Mouse (Mus musculus) ES-Bruce4 (cell line): ENCODE measurements around the gene Slc16a14. TPM values are rescaled to one million over a fixed set of nuclear protein-coding genes. Genes with fewer than 3 reads are reported as not detected.

ENCODE experiments used
- H3K27ac ChIP-seq: 2 replicates; pipeline ENCODE4 v1.5.1; 2012; ENCODE audit warnings: low read length, inconsistent platforms; ENCODE audit not compliant: insufficient read depth
- H3K27me3 ChIP-seq: 2 replicates; pipeline ENCODE4 v1.6.1; 2012; ENCODE audit warnings: mild to moderate bottlenecking, low read length, inconsistent platforms; ENCODE audit not compliant: control insufficient read depth, poor library complexity, insufficient read depth, severe bottlenecking
- H3K36me3 ChIP-seq: 2 replicates; pipeline ENCODE4 v1.6.1; 2012; ENCODE audit warnings: inconsistent platforms, mild to moderate bottlenecking, low read length, moderate library complexity; ENCODE audit not compliant: control insufficient read depth, poor library complexity, insufficient read depth, severe bottlenecking
- H3K4me1 ChIP-seq: one replicate; pipeline ENCODE4 v1.8.1; 2011; ENCODE audit warnings: low read length; ENCODE audit not compliant: control insufficient read depth, insufficient read depth
- H3K4me3 ChIP-seq: 2 replicates; pipeline ENCODE4 v1.5.1; 2011; ENCODE audit warnings: low read depth, mild to moderate bottlenecking, low read length
- H3K9ac ChIP-seq: 2 replicates; pipeline ENCODE4 v1.6.1; 2012; ENCODE audit warnings: low read depth, mild to moderate bottlenecking, inconsistent platforms; ENCODE audit not compliant: poor library complexity, severe bottlenecking
- H3K9me3 ChIP-seq: replicated peaks from 2 replicates; pipeline ENCODE4 v1.6.1; 2012; ENCODE audit warnings: mild to moderate bottlenecking, low read length, inconsistent platforms; ENCODE audit not compliant: control insufficient read depth, poor library complexity, insufficient read depth, severe bottlenecking
- CTCF ChIP-seq: IDR thresholded peaks from one replicate; pipeline ENCODE4 v1.8.1; 2011; ENCODE audit warnings: low read depth, low read length
- EP300 ChIP-seq: IDR thresholded peaks from 2 replicates; pipeline ENCODE4 v1.6.1; 2011; ENCODE audit warnings: low read depth, low read length; ENCODE audit not compliant: insufficient read depth
- POLR2A ChIP-seq: IDR thresholded peaks from one replicate; pipeline ENCODE4 v1.8.1; 2011; ENCODE audit warnings: low read length; ENCODE audit not compliant: insufficient read depth
- polyA plus RNA-seq: library from polyadenylated mRNA; stranded (reverse); fragments of >200 nt; gene quantifications from 2 replicates; pipeline ENCODE4 v1.2.4, GENCODE M21; 2011; ENCODE audit warnings: low read depth; ENCODE audit not compliant: missing spikeins, insufficient read depth, insufficient read length

Gene Slc16a14
- polyA plus RNA-seq, 1 experiment, result 0.54 TPM

DNA sequence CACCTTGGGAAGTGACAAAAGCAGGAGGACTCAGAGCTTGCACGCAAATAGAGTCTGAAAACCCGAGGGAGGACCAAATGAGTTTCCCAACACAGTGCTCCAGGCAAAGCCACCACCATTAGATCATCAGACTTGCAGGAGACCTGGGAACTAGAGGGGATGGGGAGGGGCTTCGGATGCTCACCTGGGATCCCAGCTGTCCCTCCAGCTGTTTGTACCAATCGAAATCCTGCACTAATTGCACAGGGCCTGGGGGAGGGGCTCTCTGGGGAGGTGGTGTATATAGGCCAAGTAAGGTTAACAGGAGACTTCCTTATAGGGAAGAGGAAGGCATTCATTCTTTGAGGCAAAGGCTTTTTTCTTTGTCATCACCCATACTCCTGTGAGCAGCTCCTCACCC, 66.1 kb downstream of the Slc16a14 start:
- H3K4me1 ChIP-seq, result peaks cover 6% of the 10 kb centered on the region
- H3K9ac ChIP-seq, result peak overlapping the region; percentile 41
- H3K27me3 ChIP-seq, result no peaks in the 10 kb centered on the region
- H3K9me3 ChIP-seq, result no peaks in the 10 kb centered on the region
- peak overlapping the region; percentile 61 for H3K4me3 ChIP-seq
- H3K36me3 ChIP-seq, result no peaks in the 10 kb centered on the region
- H3K27ac ChIP-seq, result peak overlapping the region; percentile 97
- TF ChIP-seq POLR2A (no peak), CTCF (no peak), EP300 (peak; percentile 88)

DNA sequence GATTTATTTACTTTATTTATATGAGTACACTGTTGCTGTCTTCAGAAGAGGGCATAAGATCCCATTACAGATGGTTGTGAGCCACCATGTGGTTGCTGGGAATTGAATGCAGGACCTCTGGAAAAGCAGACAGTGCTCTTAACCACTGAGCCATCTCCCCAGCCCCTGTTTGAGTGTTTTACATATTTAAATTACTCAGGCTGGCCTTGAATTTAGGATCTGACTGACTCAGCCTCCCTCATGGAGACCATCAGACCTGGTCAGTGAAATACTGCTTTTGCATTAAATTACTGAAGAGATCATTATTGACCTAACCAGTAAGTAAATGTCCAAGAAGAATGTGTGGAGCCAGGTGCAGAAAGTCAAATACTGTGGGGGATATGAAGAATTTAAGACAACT, 66.6 kb downstream of the Slc16a14 start:
- peak overlapping the region; percentile 97 for H3K27ac ChIP-seq
- H3K4me3 ChIP-seq, result no peak overlapping the region
- H3K36me3 ChIP-seq, result no peaks in the 10 kb centered on the region
- no peaks in the 10 kb centered on the region for H3K9me3 ChIP-seq
- H3K9ac ChIP-seq, result no peak overlapping the region
- no peaks in the 10 kb centered on the region for H3K27me3 ChIP-seq
- TF ChIP-seq CTCF (no peak), EP300 (no peak), POLR2A (no peak)
- peaks cover 5% of the 10 kb centered on the region for H3K4me1 ChIP-seq

DNA sequence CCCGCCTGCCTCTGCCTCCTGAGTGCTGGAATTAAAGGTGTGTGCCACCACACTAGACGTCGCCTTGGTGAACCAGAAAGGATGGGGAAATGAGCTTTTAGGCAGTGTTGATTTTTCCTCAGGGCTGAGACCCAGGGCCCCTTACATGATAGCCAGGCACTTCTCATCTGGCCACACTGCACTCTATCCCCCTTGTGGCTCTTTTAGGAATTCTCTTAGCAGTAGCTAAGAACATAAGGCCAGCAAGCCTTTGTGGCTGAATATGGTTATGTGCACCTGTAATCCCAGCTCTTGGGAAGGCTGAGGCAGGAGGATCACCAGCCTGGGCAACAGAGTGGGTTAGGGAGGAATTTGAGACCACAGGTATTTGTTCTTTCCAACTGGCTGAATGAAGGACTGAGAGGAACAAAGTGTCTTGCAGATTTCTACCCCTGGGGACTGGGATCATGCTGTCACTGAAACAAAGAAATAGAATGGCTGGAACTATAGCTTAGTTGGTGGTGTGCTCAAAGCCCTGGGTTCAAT, 68.2 kb downstream of the Slc16a14 start:
- H3K9me3 ChIP-seq, result no peaks in the 10 kb centered on the region
- peak overlapping the region; percentile 97 for H3K27ac ChIP-seq
- peak overlapping the region; percentile 55; the same call in 1 of the 2 replicates for H3K9ac ChIP-seq
- peaks cover 9% of the 10 kb centered on the region for H3K4me1 ChIP-seq
- H3K36me3 ChIP-seq, result no peaks in the 10 kb centered on the region
- TF ChIP-seq POLR2A, result no peak
- 0 out of 2 replicates have a peak, but pooled peaks have one; percentile 25 for TF ChIP-seq EP300
- no peaks in the 10 kb centered on the region for H3K27me3 ChIP-seq
- H3K4me3 ChIP-seq, result no peak overlapping the region

DNA sequence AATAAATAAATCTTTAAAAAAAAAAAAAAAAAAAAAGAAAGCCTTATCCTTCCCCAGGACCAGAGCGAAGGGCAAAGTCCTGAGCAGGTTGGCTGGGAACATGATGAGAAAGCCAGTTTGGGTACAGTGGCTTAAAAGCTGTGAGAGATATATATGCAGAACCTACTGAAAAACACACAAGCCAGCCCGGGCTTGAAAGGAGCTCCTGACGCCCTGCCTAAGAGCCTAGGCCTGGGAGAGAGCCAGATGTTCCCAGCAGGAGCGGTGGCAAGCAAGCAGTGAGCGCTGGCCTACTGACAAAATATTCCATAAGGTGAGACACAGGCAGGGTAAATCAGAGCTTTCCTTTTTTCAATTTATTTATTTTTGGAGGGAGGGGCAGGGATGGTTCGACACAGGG, 68.7 kb downstream of the Slc16a14 start:
- H3K36me3 ChIP-seq, result no peaks in the 10 kb centered on the region
- no peaks in the 10 kb centered on the region for H3K27me3 ChIP-seq
- no peak for TF ChIP-seq POLR2A
- no peak for TF ChIP-seq EP300
- TF ChIP-seq CTCF, result no peak
- peaks cover 9% of the 10 kb centered on the region for H3K4me1 ChIP-seq
- peak overlapping the region; percentile 55; the same call in 1 of the 2 replicates for H3K9ac ChIP-seq
- no peak overlapping the region for H3K4me3 ChIP-seq
- H3K27ac ChIP-seq, result peak overlapping the region; percentile 97
- no peaks in the 10 kb centered on the region for H3K9me3 ChIP-seq

DNA sequence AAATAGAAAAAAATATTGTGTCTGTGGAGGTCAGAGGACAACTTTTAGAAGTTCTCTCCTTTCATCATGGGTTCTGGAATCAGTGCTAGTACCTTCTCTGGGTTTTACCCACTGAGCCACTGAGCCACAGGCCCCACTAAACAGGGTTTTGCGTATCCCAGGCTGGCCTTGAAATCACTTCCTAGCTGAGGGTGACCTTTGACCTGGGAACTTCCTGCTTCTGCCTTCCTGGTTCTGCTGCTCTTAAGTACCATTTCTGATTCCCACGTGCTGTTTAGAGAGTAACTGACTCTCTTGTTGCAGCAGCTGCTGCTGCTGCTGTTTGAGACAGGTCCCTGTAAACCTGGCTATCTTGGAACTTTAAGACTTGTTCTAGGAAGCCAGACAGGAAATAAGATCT, 70.3 kb downstream of the Slc16a14 start:
- no peak overlapping the region for H3K4me3 ChIP-seq
- H3K36me3 ChIP-seq, result no peaks in the 10 kb centered on the region
- H3K4me1 ChIP-seq, result peaks cover 6% of the 10 kb centered on the region
- no peaks in the 10 kb centered on the region for H3K9me3 ChIP-seq
- H3K27me3 ChIP-seq, result no peaks in the 10 kb centered on the region
- H3K27ac ChIP-seq, result peak overlapping the region; percentile 94
- TF ChIP-seq CTCF, result no peak
- TF ChIP-seq EP300, result no peak
- peak overlapping the region; percentile 16; the same call in 1 of the 2 replicates for H3K9ac ChIP-seq

DNA sequence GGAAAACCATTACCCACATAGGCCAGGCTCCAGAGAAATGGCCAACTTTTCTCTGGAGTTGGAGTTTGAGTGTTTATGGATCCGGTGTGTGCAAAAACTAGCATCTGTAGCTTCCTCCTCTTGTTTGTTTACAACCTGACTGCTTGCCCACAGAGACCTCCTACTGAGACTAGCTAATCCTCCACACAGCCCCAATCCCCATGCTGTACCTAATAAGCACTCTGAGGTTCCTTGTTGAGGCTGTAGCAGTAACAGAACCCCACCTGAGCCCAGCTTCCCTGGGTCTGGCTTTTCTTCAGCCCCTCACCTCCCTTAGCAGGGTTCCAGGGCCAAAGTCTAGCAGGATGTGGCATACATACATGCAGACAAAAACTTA, 73.7 kb downstream of the Slc16a14 start:
- H3K9ac ChIP-seq, result peak overlapping the region; percentile 64
- no peaks in the 10 kb centered on the region for H3K36me3 ChIP-seq
- peak overlapping the region; percentile 100 for H3K27ac ChIP-seq

More for the DNA sequence above, 73.7 kb downstream of the Slc16a14 start:
- Histone ChIP-seq H3K4me1 (peaks cover 9% of the 10 kb centered on the region), H3K9me3 (no peaks in the 10 kb centered on the region), H3K4me3 (no peak overlapping the region), H3K27me3 (no peaks in the 10 kb centered on the region)
- no peak for TF ChIP-seq POLR2A
- no peak for TF ChIP-seq CTCF
- no peak for TF ChIP-seq EP300
